Mouse (Mus musculus): ENCODE results near the gene Tsc22d1. TPM values are rescaled to one million over a fixed set of nuclear protein-coding genes. Genes with fewer than 3 reads are reported as not detected.

Tsc22d1 gene
- polyA plus RNA-seq, 1 experiment from 2014 or later, result 568 TPM

DNA sequence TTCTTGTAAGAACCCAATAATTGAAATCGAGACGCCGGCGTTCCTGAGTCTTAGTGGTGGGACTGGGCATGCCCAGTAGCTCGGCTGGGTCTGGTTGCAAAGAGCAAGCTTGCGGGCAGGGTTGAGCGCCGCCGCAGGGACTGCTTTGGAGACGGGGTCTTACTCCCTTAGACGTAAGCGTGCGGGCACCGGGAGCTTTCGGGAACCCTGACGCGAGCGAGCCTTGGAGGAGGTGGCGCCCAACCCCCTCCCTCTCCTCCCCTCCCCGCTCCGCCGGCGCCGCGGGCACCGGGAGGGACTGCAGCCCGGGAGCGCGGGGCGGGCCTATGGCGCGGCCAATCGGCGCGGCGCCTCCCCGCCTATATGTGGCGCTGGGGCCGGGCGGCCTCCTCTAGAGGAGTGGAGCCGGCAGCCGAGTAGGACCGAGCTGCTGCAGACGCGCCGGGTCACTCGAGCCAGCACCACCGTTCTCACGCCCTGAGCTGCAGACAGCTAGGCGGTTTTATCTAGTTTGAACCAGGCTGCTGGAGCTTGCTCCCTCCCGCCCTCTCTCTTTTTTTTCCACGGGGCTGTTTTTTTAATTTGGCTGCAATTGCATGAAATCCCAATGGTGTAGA, 89.5 kb downstream of the Tsc22d1 start:
- Histone ChIP-seq H3K4me3 (replicated peaks; ENCODE audit: low read length) (peak overlapping the region; percentile 72), H3K4me2 (ENCODE audit: low read depth, low read length) (peak overlapping the region; percentile 84), H3K9me3 (replicated peaks; ENCODE audit: control insufficient read depth, low read length) (no peaks in the 10 kb centered on the region), H3K9ac (ENCODE audit: low read length) (peak overlapping the region; percentile 98), H3K27me3 (ENCODE audit: control insufficient read depth, insufficient read depth, low read length) (no peaks in the 10 kb centered on the region), H3K27ac (ENCODE audit: low read length) (peak overlapping the region; percentile 100), H3K4me1 (ENCODE audit: control insufficient read depth, insufficient read depth, low read length) (peaks cover 12% of the 10 kb centered on the region), H3K36me3 (ENCODE audit: control insufficient read depth, insufficient read depth, low read length) (0 out of 2 replicates have a peak, but pooled peaks cover 15% of the 10 kb centered on the region)
- peak; percentile 95 for ATAC-seq (ENCODE audit: insufficient read depth, low FRiP score)
- WGBS, result 0% methylated on average over 41 of the region's 52 CpGs

GRCm38 (mm10) chr14:76505101-76505438, 90.3 kb downstream of the Tsc22d1 start:
- Histone ChIP-seq H3K4me2 (ENCODE audit: low read depth, low read length) (peak overlapping the region; percentile 84), H3K36me3 (ENCODE audit: control insufficient read depth, insufficient read depth, low read length) (0 out of 2 replicates have a peak, but pooled peaks cover 15% of the 10 kb centered on the region), H3K4me1 (ENCODE audit: control insufficient read depth, insufficient read depth, low read length) (peaks cover 9% of the 10 kb centered on the region), H3K9me3 (replicated peaks; ENCODE audit: control insufficient read depth, low read length) (no peaks in the 10 kb centered on the region), H3K9ac (ENCODE audit: low read length) (peak overlapping the region; percentile 98), H3K27me3 (ENCODE audit: control insufficient read depth, insufficient read depth, low read length) (no peaks in the 10 kb centered on the region), H3K27ac (ENCODE audit: low read length) (peak overlapping the region; percentile 100), H3K4me3 (replicated peaks; ENCODE audit: low read length) (peak overlapping the region; percentile 72)
- under 1% methylated on average over 10 of the region's 10 CpGs for WGBS
- no peak for ATAC-seq (ENCODE audit: insufficient read depth, low FRiP score)

DNA sequence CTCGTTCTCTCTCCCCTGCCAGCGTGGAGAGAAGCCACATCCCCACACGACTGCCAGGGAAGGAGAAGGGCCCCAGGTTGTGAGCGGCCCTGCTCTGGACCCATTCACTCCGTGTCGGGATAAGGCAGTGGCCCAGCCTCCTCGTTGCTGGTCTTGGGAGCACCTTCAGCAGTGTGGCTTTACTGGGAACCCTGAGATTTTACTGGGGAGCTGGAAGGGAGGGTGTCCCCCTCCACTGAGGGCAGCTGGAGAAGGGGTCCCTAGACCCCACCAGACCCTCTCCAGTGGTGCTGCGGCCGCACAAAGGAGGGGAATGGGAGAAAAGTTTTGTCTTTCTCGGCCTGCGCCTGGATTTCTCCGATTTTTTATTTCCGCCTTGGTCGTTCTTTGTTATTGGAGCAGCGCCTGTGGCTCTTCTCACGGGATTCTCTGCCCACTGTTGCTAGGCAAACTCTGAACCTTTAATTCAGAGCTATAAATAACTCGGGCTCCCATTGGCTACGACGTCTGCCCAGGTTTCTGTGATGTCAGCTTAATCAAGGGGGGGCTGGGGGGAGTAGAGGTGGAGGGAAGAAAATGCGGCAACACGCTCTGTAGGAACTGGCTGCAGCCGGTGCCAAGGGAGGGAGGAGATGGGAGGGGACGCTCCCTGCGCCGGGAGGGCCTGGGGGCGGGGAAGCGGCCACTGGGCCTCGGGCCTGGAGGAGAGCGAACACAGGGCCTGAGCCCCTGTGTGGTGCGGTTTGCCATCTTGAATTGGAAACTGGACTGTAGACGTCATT, 90.9 kb downstream of the Tsc22d1 start:
- Histone ChIP-seq H3K27me3 (ENCODE audit: control insufficient read depth, insufficient read depth, low read length) (no peaks in the 10 kb centered on the region), H3K4me2 (ENCODE audit: low read depth, low read length) (peak overlapping the region; percentile 84), H3K27ac (ENCODE audit: low read length) (peak overlapping the region; percentile 100), H3K9ac (ENCODE audit: low read length) (peak overlapping the region; percentile 98), H3K4me1 (ENCODE audit: control insufficient read depth, insufficient read depth, low read length) (peaks cover 8% of the 10 kb centered on the region; the same call in 1 of the 2 replicates), H3K9me3 (replicated peaks; ENCODE audit: control insufficient read depth, low read length) (no peaks in the 10 kb centered on the region), H3K36me3 (ENCODE audit: control insufficient read depth, insufficient read depth, low read length) (0 out of 2 replicates have a peak, but pooled peaks cover 15% of the 10 kb centered on the region), H3K4me3 (replicated peaks; ENCODE audit: low read length) (peak overlapping the region; percentile 72)
- under 1% methylated on average over 31 of the region's 31 CpGs for WGBS
- peak; percentile 88 for ATAC-seq (ENCODE audit: insufficient read depth, low FRiP score)

GRCm38 (mm10) chr14:76506425-76507205, 91.9 kb downstream of the Tsc22d1 start:
- Histone ChIP-seq H3K9me3 (replicated peaks; ENCODE audit: control insufficient read depth, low read length) (no peaks in the 10 kb centered on the region), H3K27ac (ENCODE audit: low read length) (peak overlapping the region; percentile 100), H3K9ac (ENCODE audit: low read length) (peak overlapping the region; percentile 98), H3K4me1 (ENCODE audit: control insufficient read depth, insufficient read depth, low read length) (peaks cover 8% of the 10 kb centered on the region; the same call in 1 of the 2 replicates), H3K4me3 (replicated peaks; ENCODE audit: low read length) (peak overlapping the region; percentile 72), H3K27me3 (ENCODE audit: control insufficient read depth, insufficient read depth, low read length) (no peaks in the 10 kb centered on the region), H3K4me2 (ENCODE audit: low read depth, low read length) (peak overlapping the region; percentile 84), H3K36me3 (ENCODE audit: control insufficient read depth, insufficient read depth, low read length) (0 out of 2 replicates have a peak, but pooled peaks cover 15% of the 10 kb centered on the region)
- 43% methylated on average over 27 of the region's 27 CpGs for WGBS
- ATAC-seq (ENCODE audit: insufficient read depth, low FRiP score), result no peak

- ATAC-seq (ENCODE audit: insufficient read depth, low FRiP score), result no peak
- Histone ChIP-seq H3K9ac (ENCODE audit: low read length) (no peak overlapping the region), H3K4me1 (ENCODE audit: control insufficient read depth, insufficient read depth, low read length) (peaks cover 8% of the 10 kb centered on the region; the same call in 1 of the 2 replicates), H3K27ac (ENCODE audit: low read length) (0 out of 2 replicates have a peak overlapping the region, but pooled peaks have one; percentile 11), H3K4me2 (ENCODE audit: low read depth, low read length) (peak overlapping the region; percentile 84), H3K27me3 (ENCODE audit: control insufficient read depth, insufficient read depth, low read length) (no peaks in the 10 kb centered on the region), H3K9me3 (replicated peaks; ENCODE audit: control insufficient read depth, low read length) (no peaks in the 10 kb centered on the region), H3K36me3 (ENCODE audit: control insufficient read depth, insufficient read depth, low read length) (0 out of 2 replicates have a peak, but pooled peaks cover 15% of the 10 kb centered on the region), H3K4me3 (replicated peaks; ENCODE audit: low read length) (peak overlapping the region; percentile 72; the same call in 1 of the 2 replicates)
- 83% methylated on average over 7 of the region's 7 CpGs for WGBS
Measured at GRCm38 (mm10) chr14:76507357-76507756, 92.6 kb downstream of the Tsc22d1 start.

- no peak for ATAC-seq (ENCODE audit: insufficient read depth, low FRiP score)
- H3K9ac ChIP-seq (ENCODE audit: low read length), result no peak overlapping the region
- H3K27ac ChIP-seq (ENCODE audit: low read length), result peak overlapping the region; percentile 61; the same call in 1 of the 2 replicates
- H3K27me3 ChIP-seq (ENCODE audit: control insufficient read depth, insufficient read depth, low read length), result no peaks in the 10 kb centered on the region
- H3K4me3 ChIP-seq (replicated peaks; ENCODE audit: low read length), result no peak overlapping the region
- H3K4me1 ChIP-seq (ENCODE audit: control insufficient read depth, insufficient read depth, low read length), result peaks cover 10% of the 10 kb centered on the region
- 0 out of 2 replicates have a peak, but pooled peaks cover 15% of the 10 kb centered on the region for H3K36me3 ChIP-seq (ENCODE audit: control insufficient read depth, insufficient read depth, low read length)
- H3K9me3 ChIP-seq (replicated peaks; ENCODE audit: control insufficient read depth, low read length), result no peaks in the 10 kb centered on the region
- H3K4me2 ChIP-seq (ENCODE audit: low read depth, low read length), result no peak overlapping the region
- WGBS, result 70% methylated on average over 9 of the region's 9 CpGs
Measured at GRCm38 (mm10) chr14:76507804-76508500, 93.2 kb downstream of the Tsc22d1 start.

- no peak overlapping the region for H3K9ac ChIP-seq (ENCODE audit: low read length)
- 0 out of 2 replicates have a peak, but pooled peaks cover 15% of the 10 kb centered on the region for H3K36me3 ChIP-seq (ENCODE audit: control insufficient read depth, insufficient read depth, low read length)
- no peak overlapping the region for H3K27ac ChIP-seq (ENCODE audit: low read length)
- no peak overlapping the region for H3K4me3 ChIP-seq (replicated peaks; ENCODE audit: low read length)
- H3K4me1 ChIP-seq (ENCODE audit: control insufficient read depth, insufficient read depth, low read length), result peaks cover 18% of the 10 kb centered on the region
- H3K4me2 ChIP-seq (ENCODE audit: low read depth, low read length), result no peak overlapping the region
- no peaks in the 10 kb centered on the region for H3K9me3 ChIP-seq (replicated peaks; ENCODE audit: control insufficient read depth, low read length)
- WGBS, result 74% methylated on average over 10 of the region's 10 CpGs
- no peak for ATAC-seq (ENCODE audit: insufficient read depth, low FRiP score)
- no peaks in the 10 kb centered on the region for H3K27me3 ChIP-seq (ENCODE audit: control insufficient read depth, insufficient read depth, low read length)
Measured at GRCm38 (mm10) chr14:76508701-76509100, 93.9 kb downstream of the Tsc22d1 start.

- Histone ChIP-seq H3K4me1 (ENCODE audit: control insufficient read depth, insufficient read depth, low read length) (peaks cover 22% of the 10 kb centered on the region), H3K27ac (ENCODE audit: low read length) (no peak overlapping the region), H3K9me3 (replicated peaks; ENCODE audit: control insufficient read depth, low read length) (no peaks in the 10 kb centered on the region), H3K4me2 (ENCODE audit: low read depth, low read length) (no peak overlapping the region), H3K27me3 (ENCODE audit: control insufficient read depth, insufficient read depth, low read length) (no peaks in the 10 kb centered on the region), H3K9ac (ENCODE audit: low read length) (no peak overlapping the region), H3K36me3 (ENCODE audit: control insufficient read depth, insufficient read depth, low read length) (0 out of 2 replicates have a peak, but pooled peaks cover 9% of the 10 kb centered on the region), H3K4me3 (replicated peaks; ENCODE audit: low read length) (no peak overlapping the region)
- 79% methylated on average over 7 of the region's 7 CpGs for WGBS
- no peak for ATAC-seq (ENCODE audit: insufficient read depth, low FRiP score)
Measured at GRCm38 (mm10) chr14:76511971-76512370, 97.2 kb downstream of the Tsc22d1 start.

All from stomach, embryonic 16.5 days (tissue).